Mouse (Mus musculus) CH12.LX (cell line): Measurements from ENCODE around the gene Ash1l. TPM values are rescaled to one million over a fixed set of nuclear protein-coding genes. Genes with fewer than 3 reads are reported as not detected.

Experiments used
- DNase-seq: peaks from one replicate; pipeline ENCODE4 v3.0.0-alpha.2; 2013; ENCODE audit errors: extremely low read depth
- H3K27ac ChIP-seq: 2 replicates; pipeline ENCODE4 v1.5.1; 2012; ENCODE audit warnings: low read depth, mild to moderate bottlenecking, control low read depth, moderate library complexity; ENCODE audit not compliant: insufficient read depth
- H3K27me3 ChIP-seq: replicated peaks from 2 replicates; pipeline ENCODE3; 2012; ENCODE audit warnings: inconsistent platforms
- H3K36me3 ChIP-seq, 2 experiments: replicated peaks in 1 of 2; 2 replicates each; pipeline versions ENCODE3 to v1.6.1; 2012; ENCODE audit warnings: inconsistent platforms in 1 of 2, low read length in 1 of 2, mild to moderate bottlenecking in 1 of 2, mixed read lengths in 1 of 2, moderate library complexity in 1 of 2; ENCODE audit not compliant: control insufficient read depth in 1 of 2, insufficient read depth in 1 of 2
- H3K4me1 ChIP-seq, 2 experiments: 2 replicates each; pipeline ENCODE4 v1.6.1; 2012; ENCODE audit warnings: inconsistent platforms in 1 of 2, moderate library complexity in 1 of 2; ENCODE audit not compliant: insufficient read depth in 2 of 2, control insufficient read depth in 1 of 2
- H3K4me2 ChIP-seq: 2 replicates; pipeline ENCODE4 v1.6.1; 2012; ENCODE audit warnings: low read depth, mild to moderate bottlenecking, control low read depth; ENCODE audit not compliant: poor library complexity, insufficient read depth, severe bottlenecking
- H3K4me3 ChIP-seq, 3 experiments: fragments of 150-350 bp in 1 of 3; sonication (generic) in 1 of 3; replicated peaks in 1 of 3; 2 replicates each; pipeline versions ENCODE3 to v1.5.1; 2011 to 2012; ENCODE audit warnings: low read depth in 2 of 3, low read length in 2 of 3, mild to moderate bottlenecking in 2 of 3, moderate library complexity in 2 of 3, control low read depth in 1 of 3, improper control_type of control experiment in 1 of 3, inconsistent platforms in 1 of 3, mixed read lengths in 1 of 3; ENCODE audit not compliant: poor library complexity in 1 of 3
- H3K79me2 ChIP-seq: replicated peaks from 2 replicates; pipeline ENCODE4 v1.6.1; 2012; ENCODE audit warnings: mild to moderate bottlenecking, moderate library complexity; ENCODE audit not compliant: control insufficient read depth, poor library complexity, insufficient read depth, severe bottlenecking; ENCODE audit errors: extremely low read depth
- H3K9ac ChIP-seq: 2 replicates; pipeline ENCODE4 v1.6.1; 2012; ENCODE audit warnings: low read depth, mild to moderate bottlenecking, control low read depth, moderate library complexity; ENCODE audit not compliant: insufficient read depth
- H3K9me3 ChIP-seq: replicated peaks from 2 replicates; pipeline ENCODE3; 2012; ENCODE audit warnings: low read length, inconsistent platforms, mixed read lengths
- BHLHE40 ChIP-seq: IDR thresholded peaks from 2 replicates; pipeline ENCODE4 v1.6.1; 2011; ENCODE audit warnings: mild to moderate bottlenecking, low read depth, low read length, improper control_type of control experiment
- CHD1 ChIP-seq: IDR thresholded peaks from 2 replicates; pipeline ENCODE4 v1.6.1; 2012; ENCODE audit warnings: low read depth, low read length, improper control_type of control experiment, inconsistent platforms
- CHD2 ChIP-seq: IDR thresholded peaks from 2 replicates; pipeline ENCODE4 v1.6.1; 2011; ENCODE audit warnings: low read length, improper control_type of control experiment
- CTCF ChIP-seq, 2 experiments: IDR thresholded peaks in 1 of 2; conservative IDR thresholded peaks in 1 of 2; 2 replicates each; pipeline ENCODE4 v1.5.1; 2011 to 2012; ENCODE audit warnings: low read depth in 2 of 2, low read length in 2 of 2, improper control_type of control experiment in 1 of 2, inconsistent platforms in 1 of 2, mild to moderate bottlenecking in 1 of 2, moderate library complexity in 1 of 2
- E2F4 ChIP-seq: IDR thresholded peaks from 2 replicates; pipeline ENCODE4 v1.6.1; 2011; ENCODE audit warnings: low read depth, low read length, improper control_type of control experiment; ENCODE audit not compliant: insufficient replicate concordance
- ELF1 ChIP-seq: IDR thresholded peaks from 2 replicates; pipeline ENCODE4 v1.6.1; 2014; ENCODE audit warnings: low read depth, mild to moderate bottlenecking, inconsistent platforms, low read length, improper control_type of control experiment
- EP300 ChIP-seq: IDR thresholded peaks from 2 replicates; pipeline ENCODE4 v1.6.1; 2011; ENCODE audit warnings: low read length, improper control_type of control experiment
- ETS1 ChIP-seq: conservative IDR thresholded peaks from 2 replicates; pipeline ENCODE4 v1.6.1; 2012; ENCODE audit warnings: low read depth, mild to moderate bottlenecking, inconsistent platforms, low read length, improper control_type of control experiment, moderate library complexity
- GABPA ChIP-seq: IDR thresholded peaks from 2 replicates; pipeline ENCODE4 v1.6.1; 2012; ENCODE audit warnings: low read depth, low read length, improper control_type of control experiment, inconsistent platforms; ENCODE audit not compliant: insufficient replicate concordance
- HCFC1 ChIP-seq: IDR thresholded peaks from 2 replicates; pipeline ENCODE4 v1.6.1; 2012; ENCODE audit warnings: low read depth, mild to moderate bottlenecking, inconsistent platforms, low read length, improper control_type of control experiment
- IRF4 ChIP-seq: IDR thresholded peaks from 2 replicates; pipeline ENCODE4 v1.6.1; 2014; ENCODE audit warnings: low read depth, mild to moderate bottlenecking, inconsistent platforms, low read length, improper control_type of control experiment
- JUN ChIP-seq: IDR thresholded peaks from 2 replicates; pipeline ENCODE4 v1.6.1; 2011; ENCODE audit warnings: low read depth, mild to moderate bottlenecking, low read length, improper control_type of control experiment, moderate library complexity; ENCODE audit not compliant: insufficient read depth
- JUND ChIP-seq: conservative IDR thresholded peaks from 2 replicates; pipeline ENCODE4 v1.6.1; 2011; ENCODE audit warnings: low read depth, low read length, improper control_type of control experiment
- KAT2A ChIP-seq: IDR thresholded peaks from 2 replicates; pipeline ENCODE4 v1.6.1; 2012; ENCODE audit warnings: low read length, improper control_type of control experiment, inconsistent platforms; ENCODE audit not compliant: insufficient replicate concordance
- MAFK ChIP-seq: IDR thresholded peaks from 2 replicates; pipeline ENCODE4 v1.6.1; 2011; ENCODE audit warnings: low read length, improper control_type of control experiment; ENCODE audit not compliant: insufficient replicate concordance
- MAX ChIP-seq: IDR thresholded peaks from 2 replicates; pipeline ENCODE4 v1.6.1; 2011; ENCODE audit warnings: low read length, improper control_type of control experiment
- MAZ ChIP-seq: IDR thresholded peaks from 2 replicates; pipeline ENCODE4 v1.6.1; 2012; ENCODE audit warnings: low read depth, mild to moderate bottlenecking, inconsistent platforms, low read length, improper control_type of control experiment, moderate library complexity
- MEF2A ChIP-seq: IDR thresholded peaks from 2 replicates; pipeline ENCODE4 v1.6.1; 2014; ENCODE audit warnings: low read depth, mild to moderate bottlenecking, inconsistent platforms, low read length, improper control_type of control experiment, borderline replicate concordance
- MXI1 ChIP-seq: IDR thresholded peaks from 2 replicates; pipeline ENCODE4 v1.6.1; 2011; ENCODE audit warnings: mild to moderate bottlenecking, low read depth, low read length, improper control_type of control experiment
- MYC ChIP-seq: IDR thresholded peaks from 2 replicates; pipeline ENCODE4 v1.6.1; 2011; ENCODE audit warnings: low read depth, mild to moderate bottlenecking, improper control_type of control experiment, low read length
- NELFE ChIP-seq: IDR thresholded peaks from 2 replicates; pipeline ENCODE4 v1.6.1; 2011; ENCODE audit warnings: low read depth, low read length, improper control_type of control experiment
- NRF1 ChIP-seq: IDR thresholded peaks from 2 replicates; pipeline ENCODE4 v1.6.1; 2014; ENCODE audit warnings: low read depth, mild to moderate bottlenecking, inconsistent platforms, low read length, improper control_type of control experiment, moderate library complexity
- PAX5 ChIP-seq: IDR thresholded peaks from 2 replicates; pipeline ENCODE4 v1.6.1; 2012; ENCODE audit warnings: low read length, inconsistent platforms, mixed read lengths
- POLR2A ChIP-seq: IDR thresholded peaks from 2 replicates; pipeline ENCODE4 v1.6.1; 2011; ENCODE audit warnings: low read depth, mild to moderate bottlenecking, improper control_type of control experiment, low read length
- POLR2AphosphoS2 ChIP-seq: IDR thresholded peaks from 2 replicates; pipeline ENCODE4 v1.6.1; 2011; ENCODE audit warnings: low read depth, low read length, improper control_type of control experiment
- RAD21 ChIP-seq: IDR thresholded peaks from 2 replicates; pipeline ENCODE4 v1.6.1; 2011; ENCODE audit warnings: low read depth, mild to moderate bottlenecking, low read length, improper control_type of control experiment, moderate library complexity
- RCOR1 ChIP-seq: conservative IDR thresholded peaks from 2 replicates; pipeline ENCODE4 v1.6.1; 2012; ENCODE audit warnings: low read depth, mild to moderate bottlenecking, inconsistent platforms, low read length, improper control_type of control experiment
- SIN3A ChIP-seq: IDR thresholded peaks from 2 replicates; pipeline ENCODE4 v1.6.1; 2012; ENCODE audit warnings: low read length, improper control_type of control experiment, inconsistent platforms
- SMC3 ChIP-seq: IDR thresholded peaks from 2 replicates; pipeline ENCODE4 v1.6.1; 2011; ENCODE audit warnings: low read depth, low read length, improper control_type of control experiment
- TBP ChIP-seq: conservative IDR thresholded peaks from 2 replicates; pipeline ENCODE4 v1.6.1; 2011; ENCODE audit warnings: low read depth, low read length, improper control_type of control experiment
- TCF12 ChIP-seq: IDR thresholded peaks from 2 replicates; pipeline ENCODE4 v1.6.1; 2014; ENCODE audit warnings: low read depth, mild to moderate bottlenecking, inconsistent platforms, low read length, improper control_type of control experiment
- UBTF ChIP-seq: IDR thresholded peaks from 2 replicates; pipeline ENCODE4 v1.6.1; 2012; ENCODE audit warnings: low read depth, mild to moderate bottlenecking, inconsistent platforms, low read length, improper control_type of control experiment, moderate library complexity
- USF1 ChIP-seq: IDR thresholded peaks from 2 replicates; pipeline ENCODE4 v1.6.1; 2014; ENCODE audit warnings: low read depth, mild to moderate bottlenecking, inconsistent platforms, low read length, improper control_type of control experiment
- USF2 ChIP-seq: conservative IDR thresholded peaks from 2 replicates; pipeline ENCODE4 v1.6.1; 2011; ENCODE audit warnings: low read depth, low read length, improper control_type of control experiment
- ZC3H11A ChIP-seq: IDR thresholded peaks from 2 replicates; pipeline ENCODE4 v1.6.1; 2012; ENCODE audit warnings: low read depth, mild to moderate bottlenecking, inconsistent platforms, low read length, improper control_type of control experiment
- ZKSCAN1 ChIP-seq: IDR thresholded peaks from 2 replicates; pipeline ENCODE4 v1.6.1; 2012; ENCODE audit warnings: low read depth, inconsistent platforms, low read length, improper control_type of control experiment, borderline replicate concordance
- ZMIZ1 ChIP-seq: IDR thresholded peaks from 2 replicates; pipeline ENCODE4 v1.6.1; 2012; ENCODE audit warnings: low read depth, mild to moderate bottlenecking, inconsistent platforms, low read length, improper control_type of control experiment
- ZNF384 ChIP-seq: IDR thresholded peaks from 2 replicates; pipeline ENCODE4 v1.6.1; 2012; ENCODE audit warnings: low read depth, low read length, improper control_type of control experiment, inconsistent platforms
- dilution Hi-C: fragments of 300-500 bp; cut with MboI; formaldehyde crosslinking; loops from 2 replicates; pipeline ENCODE4 v1.14.3; 2020; ENCODE audit warnings: low sequenced_read_pairs; ENCODE audit not compliant: extremely low pct_unique_long_range_greater_than_20kb, extremely low pct_ligation_motif_present
- in situ Hi-C: fragments of 300-500 bp; cut with MboI; formaldehyde crosslinking; loops from 3 replicates; pipeline ENCODE4 v1.14.3; 2019; ENCODE audit warnings: low sequenced_read_pairs, low pct_ligation_motif_present, low pct_unique_long_range_greater_than_20kb, mixed read lengths
- polyA plus RNA-seq: library from polyadenylated mRNA; unstranded; fragments of >175 nt; gene quantifications from 2 replicates; pipeline ENCODE4 v1.2.1, GENCODE M21; 2012; ENCODE audit warnings: low read depth; ENCODE audit not compliant: insufficient read length
- total RNA-seq, 2 experiments: library from RNA; depleted of rRNA; stranded (reverse); fragments of 300-350 nt in 1 of 2; fragments of >200 nt in 1 of 2; gene quantifications; 2 replicates each; pipeline ENCODE4 v1.2.3; 2012 to 2014

Ash1l gene
- total and polyA plus RNA-seq, 3 experiments = 2.9 to 9.7 (median 5.8) TPM

- Histone ChIP-seq H3K4me1 (peaks cover 9 to 61% of the 10 kb centered on the region in 2 experiments; a peak in 3 of 4 replicates), H3K9me3 (peaks cover 2% of the 10 kb centered on the region), H3K4me3 (peak within 1 kb of the TSS; percentile 66 to 94 (median 77)), H3K79me2 (peaks cover 9% of the 10 kb centered on the region), H3K36me3 (peaks cover 18 to 35% of the 10 kb centered on the region in 2 experiments), H3K4me2 (peak within 1 kb of the TSS; percentile 89), H3K27ac (peak within 1 kb of the TSS; percentile 23; the same call in 1 of the 2 replicates), H3K9ac (peak within 1 kb of the TSS; percentile 71), H3K27me3 (no peaks in the 10 kb centered on the region)
- DNase-seq = peak; percentile 99
- TF ChIP-seq BHLHE40 = no peak
- peak; percentile 65 for TF ChIP-seq NELFE
- peak; percentile 83; the same call in 1 of the 2 replicates for TF ChIP-seq POLR2AphosphoS2
- TF ChIP-seq MXI1 = peak; percentile 94
- peak; percentile 67 for TF ChIP-seq USF1
- no peak for TF ChIP-seq NRF1
- peak; percentile 96; the same call in 1 of the 2 replicates for TF ChIP-seq KAT2A
- TF ChIP-seq CHD2 = peak; percentile 72; the same call in 1 of the 2 replicates
- no peak for TF ChIP-seq RAD21
- peak; percentile 99 for TF ChIP-seq HCFC1
- TF ChIP-seq JUND = 0 out of 2 replicates have a peak, but pooled peaks have one; percentile 44
- TF ChIP-seq POLR2A = peak; percentile 81
- no peak for TF ChIP-seq RCOR1
- peak; percentile 72; the same call in 1 of the 2 replicates for TF ChIP-seq TCF12
- TF ChIP-seq SMC3 = no peak
- TF ChIP-seq USF2 = peak; percentile 57
- TF ChIP-seq TBP = peak; percentile 81
- TF ChIP-seq ELF1 = peak; percentile 76
- TF ChIP-seq GABPA = peak; percentile 43; the same call in 1 of the 2 replicates
- no peak for TF ChIP-seq ZC3H11A
- 0 out of 4 replicates have a peak, but pooled peaks of 1 of the 2 experiments have one; percentile 3 for TF ChIP-seq CTCF (conservative IDR thresholded peaks at IDR 0.05 in 1 of 2, IDR thresholded peaks at IDR 0.05 in 1 of 2; ENCODE audit: low read depth in 2 of 2, low read length in 2 of 2)
- TF ChIP-seq MYC = peak; percentile 73; the same call in 1 of the 2 replicates
- peak; percentile 69; the same call in 1 of the 2 replicates for TF ChIP-seq E2F4
- no peak for TF ChIP-seq JUN
- peak; percentile 39; the same call in 1 of the 2 replicates for TF ChIP-seq EP300
- no peak for TF ChIP-seq MEF2A
- peak; percentile 87; the same call in 1 of the 2 replicates for TF ChIP-seq ZMIZ1
- 0 out of 2 replicates have a peak, but pooled peaks have one; percentile 73 for TF ChIP-seq MAZ
- no peak for TF ChIP-seq ETS1
- peak; percentile 98 for TF ChIP-seq MAFK
- TF ChIP-seq ZNF384 = peak; percentile 93
- TF ChIP-seq MAX = peak; percentile 78
- peak; percentile 97 for TF ChIP-seq SIN3A
- TF ChIP-seq ZKSCAN1 = no peak
- TF ChIP-seq IRF4 = peak; percentile 47; the same call in 1 of the 2 replicates
- TF ChIP-seq PAX5 = no peak
- TF ChIP-seq UBTF = 0 out of 2 replicates have a peak, but pooled peaks have one; percentile 40
- no peak for TF ChIP-seq CHD1
- dilution Hi-C loops = no loop called here
- in situ Hi-C loops = no loop called here
Observed at GRCm38 (mm10) chr3:89101812-89102494, 151.5 kb downstream of the Ash1l start, which contains the start of gene Fdps. Gene Fdps (minus strand): TSS chr3:89101959.
